Mouse (Mus musculus) CH12.LX (cell line): ENCODE measurements around the gene Sfxn2.

Source experiments
- CHD2 ChIP-seq: IDR thresholded peaks from 2 replicates; pipeline ENCODE4 v1.6.1; 2011; ENCODE audit warnings: low read length, improper control_type of control experiment
- CTCF ChIP-seq, 2 experiments: IDR thresholded peaks in 1 of 2; conservative IDR thresholded peaks in 1 of 2; 2 replicates each; pipeline ENCODE4 v1.5.1; 2011 to 2012; ENCODE audit warnings: low read depth in 2 of 2, low read length in 2 of 2, improper control_type of control experiment in 1 of 2, inconsistent platforms in 1 of 2, mild to moderate bottlenecking in 1 of 2, moderate library complexity in 1 of 2
- EP300 ChIP-seq: IDR thresholded peaks from 2 replicates; pipeline ENCODE4 v1.6.1; 2011; ENCODE audit warnings: low read length, improper control_type of control experiment
- MAX ChIP-seq: IDR thresholded peaks from 2 replicates; pipeline ENCODE4 v1.6.1; 2011; ENCODE audit warnings: low read length, improper control_type of control experiment
- NELFE ChIP-seq: IDR thresholded peaks from 2 replicates; pipeline ENCODE4 v1.6.1; 2011; ENCODE audit warnings: low read depth, low read length, improper control_type of control experiment
- RAD21 ChIP-seq: IDR thresholded peaks from 2 replicates; pipeline ENCODE4 v1.6.1; 2011; ENCODE audit warnings: low read depth, mild to moderate bottlenecking, low read length, improper control_type of control experiment, moderate library complexity
- TCF12 ChIP-seq: IDR thresholded peaks from 2 replicates; pipeline ENCODE4 v1.6.1; 2014; ENCODE audit warnings: low read depth, mild to moderate bottlenecking, inconsistent platforms, low read length, improper control_type of control experiment
- USF1 ChIP-seq: IDR thresholded peaks from 2 replicates; pipeline ENCODE4 v1.6.1; 2014; ENCODE audit warnings: low read depth, mild to moderate bottlenecking, inconsistent platforms, low read length, improper control_type of control experiment
- USF2 ChIP-seq: conservative IDR thresholded peaks from 2 replicates; pipeline ENCODE4 v1.6.1; 2011; ENCODE audit warnings: low read depth, low read length, improper control_type of control experiment
- ZKSCAN1 ChIP-seq: IDR thresholded peaks from 2 replicates; pipeline ENCODE4 v1.6.1; 2012; ENCODE audit warnings: low read depth, inconsistent platforms, low read length, improper control_type of control experiment, borderline replicate concordance

DNA sequence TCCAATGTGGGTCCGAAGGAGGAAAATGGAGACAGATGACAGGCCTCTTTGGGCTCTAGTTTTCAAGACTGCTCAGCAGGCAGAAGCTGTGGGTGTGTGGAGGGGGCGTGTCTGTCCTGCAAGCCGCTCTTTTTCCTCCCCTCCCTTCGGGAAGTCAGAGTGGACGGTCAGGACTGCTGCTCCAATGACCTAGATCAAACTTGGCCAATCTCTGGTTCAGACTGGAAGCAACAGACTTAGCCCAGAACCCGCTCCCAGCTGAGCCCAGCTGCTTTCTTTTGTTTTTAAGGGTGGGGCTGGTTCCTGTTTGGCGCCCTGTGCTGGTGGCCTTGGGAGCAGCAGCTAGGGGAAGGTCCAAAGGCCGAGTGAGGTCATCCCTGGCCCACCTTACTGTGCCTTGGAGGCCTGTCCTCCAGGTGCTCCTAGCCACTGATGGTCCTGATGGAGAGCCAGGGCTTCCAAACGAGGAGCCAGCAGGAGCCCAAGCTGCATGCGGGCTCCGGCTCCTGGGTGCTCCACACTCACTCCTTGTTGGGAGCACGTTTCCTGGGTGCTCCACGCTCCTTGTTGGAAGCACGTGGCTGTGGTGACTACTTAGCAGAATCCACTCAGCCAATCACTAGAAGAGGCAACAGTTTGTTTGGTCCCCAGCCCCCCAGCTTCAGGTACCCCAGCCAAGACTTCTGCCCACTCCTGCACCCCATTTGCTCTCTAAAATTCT, 48.4 kb upstream of the Sfxn2 start:
- TF ChIP-seq CTCF (conservative IDR thresholded peaks at IDR 0.05 in 1 of 2, IDR thresholded peaks at IDR 0.05 in 1 of 2; ENCODE audit: low read depth in 2 of 2, low read length in 2 of 2) (peak in 1 of 2 experiments; percentile 67; a peak in 2 of 4 replicates), CHD2 (0 out of 2 replicates have a peak, but pooled peaks have one; percentile 12), MAX (peak; percentile 25; the same call in 1 of the 2 replicates), ZKSCAN1 (no peak), RAD21 (peak; percentile 35), USF1 (no peak), USF2 (no peak), TCF12 (peak; percentile 31; the same call in 1 of the 2 replicates), EP300 (no peak), NELFE (no peak)
